In genomic region chr2:170513756-170514155, GRCm38 (mm10) we compare ENCODE assay signal across 33 mouse cellular contexts. TPM values are rescaled to one million over a fixed set of nuclear protein-coding genes. Genes with fewer than 3 reads are reported as not detected.
DNase-seq lines count a peak whose midpoint lies in the region; ATAC-seq and TF ChIP-seq lines count a peak whose summit lies in the region.
"Had no signal": no experiment of that assay in that cellular context is flagged by ENCODE, and none has a peak within 500 bp of the region (broad histone marks: within the 10 kb centered on the region; RNA-seq: fewer than 3 reads in every experiment).

No protein-coding gene starts in this region.

- peaks cover 5% of the 10 kb centered on the region; the same call in 1 of the 2 replicates for H3K36me3 ChIP-seq in liver, adult 2 months (ENCODE audit: control insufficient read depth, insufficient read depth, low read length)
- peaks cover 13% of the 10 kb centered on the region for H3K36me3 ChIP-seq in liver, embryonic 11.5 days (ENCODE audit: control insufficient read depth, insufficient read depth, low read length)
- peaks cover 18% of the 10 kb centered on the region for H3K36me3 ChIP-seq in liver, postnatal 0 days (replicated peaks; ENCODE audit: insufficient read depth, low read length)
- H3K36me3 ChIP-seq in embryonic facial prominence, embryonic 10.5 days (replicated peaks) = peaks cover 47% of the 10 kb centered on the region

- H3K9ac ChIP-seq in liver, adult 2 months (ENCODE audit: low read depth, low read length) = no peak overlapping the region
- no peak overlapping the region for H3K9ac ChIP-seq in liver, embryonic 11.5 days (ENCODE audit: low read depth, low read length)
- H3K9ac ChIP-seq in liver, postnatal 0 days (replicated peaks) = no peak overlapping the region
- H3K9ac ChIP-seq: forebrain, postnatal 0 days had no signal

- 49% methylated on average over 12 of the region's 12 CpGs for WGBS in liver, adult 2 months
- WGBS in liver, embryonic 11.5 days = 84% methylated on average over 12 of the region's 12 CpGs
- WGBS in liver, postnatal 0 days (ENCODE audit: insufficient replicate concordance) = 67% methylated on average over 12 of the region's 12 CpGs
- 93% methylated on average over 12 of the region's 12 CpGs for WGBS in embryonic facial prominence, embryonic 10.5 days

- DNase-seq in liver, adult 2 months (ENCODE audit: extremely low read depth, low read depth, low spot score) = peak; percentile 22
- no peak for DNase-seq in liver, embryonic 11.5 days (ENCODE audit: low spot score)
- DNase-seq in R1 (ENCODE audit: low read depth, low spot score) = peak; percentile 49
- DNase-seq in liver, postnatal 0 days = peak; percentile 71
- no peak for DNase-seq in embryonic facial prominence, embryonic 10.5 days (ENCODE audit: low spot score)
- DNase-seq in urinary bladder, postnatal 4 days (ENCODE audit: low spot score in 2 of 2) = no peak
- DNase-seq: adrenal gland, adult 2 months; adrenal gland, postnatal 14 days; cerebellum, adult 11 months; cerebellum, adult 8-10 months; cerebellum, postnatal 10 days; cerebellum, postnatal 36 days; embryo, embryonic 11 days; forebrain, postnatal 0 days; gastrocnemius, adult 2 months; gastrocnemius, postnatal 14 days; heart, adult 11 months had no signal

- peaks cover 10% of the 10 kb centered on the region; the same call in 1 of the 2 replicates for H3K79me2 ChIP-seq in liver, adult 2 months (ENCODE audit: control insufficient read depth, insufficient read depth, low read length)

- TF ChIP-seq EP300 in liver, postnatal 0 days (IDR thresholded peaks at IDR 0.05; ENCODE audit: low read depth) = no peak

- H3K27me3 ChIP-seq in liver, adult 2 months (ENCODE audit: control insufficient read depth, insufficient read depth, low read length) = no peaks in the 10 kb centered on the region
- H3K27me3 ChIP-seq in liver, embryonic 11.5 days (replicated peaks; ENCODE audit: control insufficient read depth, insufficient read depth, low read length) = no peaks in the 10 kb centered on the region
- H3K27me3 ChIP-seq in liver, postnatal 0 days (ENCODE audit: insufficient read depth, low read length) = no peaks in the 10 kb centered on the region
- H3K27me3 ChIP-seq in embryonic facial prominence, embryonic 10.5 days (replicated peaks; ENCODE audit: low read depth, poor library complexity, severe bottlenecking) = no peaks in the 10 kb centered on the region; the same call in 1 of the 2 replicates
- H3K27me3 ChIP-seq: hindbrain, embryonic 13.5 days had no signal

- ATAC-seq in liver, embryonic 11.5 days (replicated peaks; ENCODE audit: low FRiP score) = no peak
- peak; percentile 53 for ATAC-seq in liver, postnatal 0 days
- ATAC-seq: CD4-positive, CD25-positive, alpha-beta regulatory T cell, adult 4 months; forebrain, embryonic 14.5 days; forebrain, postnatal 0 days; hindbrain, embryonic 16.5 days had no signal

- H3K4me3 ChIP-seq in liver, adult 2 months (ENCODE audit: insufficient read depth, low read depth, low read length) = no peak overlapping the region
- no peak overlapping the region for H3K4me3 ChIP-seq in liver, embryonic 11.5 days (ENCODE audit: low read depth, low read length)
- no peak overlapping the region for H3K4me3 ChIP-seq in liver, postnatal 0 days (ENCODE audit: low read depth, low read length)
- no peak overlapping the region for H3K4me3 ChIP-seq in embryonic facial prominence, embryonic 10.5 days
- H3K4me3 ChIP-seq: forebrain, embryonic 10.5 days; gastrocnemius, adult 2 months; hindbrain, embryonic 13.5 days had no signal

- H3K27ac ChIP-seq in liver, adult 2 months (replicated peaks; ENCODE audit: insufficient read depth, low read depth, low read length) = no peak overlapping the region
- H3K27ac ChIP-seq in liver, embryonic 11.5 days (ENCODE audit: low read depth, low read length) = no peak overlapping the region
- H3K27ac ChIP-seq in liver, postnatal 0 days (ENCODE audit: low read depth) = no peak overlapping the region
- H3K27ac ChIP-seq in embryonic facial prominence, embryonic 10.5 days (replicated peaks) = no peak overlapping the region
- H3K27ac ChIP-seq: forebrain, embryonic 10.5 days; gastrocnemius, adult 2 months; hindbrain, embryonic 13.5 days had no signal

- no peaks in the 10 kb centered on the region for H3K9me3 ChIP-seq in liver, embryonic 11.5 days (ENCODE audit: control insufficient read depth, low read length)
- no peaks in the 10 kb centered on the region for H3K9me3 ChIP-seq in liver, postnatal 0 days (ENCODE audit: low read length)
- H3K9me3 ChIP-seq in embryonic facial prominence, embryonic 10.5 days = no peaks in the 10 kb centered on the region
- H3K9me3 ChIP-seq: forebrain, embryonic 10.5 days; hindbrain, embryonic 13.5 days had no signal

- no peak overlapping the region for H3K4me2 ChIP-seq in liver, embryonic 11.5 days
- H3K4me2 ChIP-seq in liver, postnatal 0 days (ENCODE audit: low read depth, low read length) = no peak overlapping the region
- H3K4me2 ChIP-seq: heart, embryonic 11.5 days had no signal

- no peak for TF ChIP-seq POLR2A in liver, adult 2 months (IDR thresholded peaks at IDR 0.05; ENCODE audit: extremely low read depth, insufficient read depth, low read length)

- H3K4me1 ChIP-seq in liver, adult 2 months (ENCODE audit: control insufficient read depth, insufficient read depth, low read length) = peaks cover 4% of the 10 kb centered on the region; the same call in 1 of the 2 replicates
- peaks cover 16% of the 10 kb centered on the region for H3K4me1 ChIP-seq in liver, embryonic 11.5 days (replicated peaks; ENCODE audit: control insufficient read depth, insufficient read depth, low read length)
- H3K4me1 ChIP-seq in liver, postnatal 0 days (ENCODE audit: insufficient read depth) = peaks cover 17% of the 10 kb centered on the region
- peaks cover 26% of the 10 kb centered on the region for H3K4me1 ChIP-seq in embryonic facial prominence, embryonic 10.5 days

- TF ChIP-seq CTCF in liver, adult 2 months (IDR thresholded peaks at IDR 0.05; ENCODE audit: low read depth, low read length) = no peak
- no peak for TF ChIP-seq CTCF in liver, postnatal 0 days (IDR thresholded peaks at IDR 0.05; ENCODE audit: low read depth)

RNA-seq across cellular contexts. Expression of gene Cyp24a1, which starts 16.8 kb away (rescaled TPM):
- not detected in 2 replicates for total RNA-seq in liver, adult 2 months (2014; rRNA removed)
- polyA plus RNA-seq in liver, adult 2 months (2012; rRNA removed) = not detected in 2 replicates
- polyA plus RNA-seq in liver, embryonic 11.5 days (2014; fragmentation: Nextera tagmentation; extraction: Ambion mirVana) = not detected in 2 replicates
- not detected in 2 replicates for polyA plus RNA-seq in liver, postnatal 0 days (2015; fragmentation: Nextera tagmentation; extraction: Ambion mirVana)
- polyA plus RNA-seq in embryonic facial prominence, embryonic 10.5 days (2016; fragmentation: Nextera tagmentation; extraction: Ambion mirVana) = not detected in 2 replicates
- total RNA-seq: adrenal gland, adult 2 months; adrenal gland, postnatal 14 days; ES-E14; forebrain, postnatal 0 days; gastrocnemius, adult 2 months; gastrocnemius, postnatal 14 days; gastrocnemius, postnatal 4 days; heart, adult 8-10 months; heart, postnatal 25 days; hematopoietic stem cell, adult 5-6 weeks had no signal
- polyA plus RNA-seq: C2C12; CD4-positive, CD25-positive, alpha-beta regulatory T cell, adult 4 months; embryonic facial prominence, embryonic 11.5 days; embryonic facial prominence, embryonic 14.5 days; forebrain, embryonic 14.5 days; forebrain, postnatal 0 days; heart, embryonic 11.5 days; heart, embryonic 14.5 days; heart, postnatal 0 days; hindbrain, embryonic 13.5 days had no signal

RNA-seq across cellular contexts. Expression of gene Pfdn4, which starts 17.5 kb away (rescaled TPM):
- 5.4 and 10.6 TPM in 2 replicates for total RNA-seq in liver, adult 2 months (2014; rRNA removed)
- polyA plus RNA-seq in liver, adult 2 months (2012; rRNA removed) = 1.4 and 1.8 TPM in 2 replicates
- 85.7 and 101 TPM in 2 replicates for polyA plus RNA-seq in liver, embryonic 11.5 days (2014; fragmentation: Nextera tagmentation; extraction: Ambion mirVana)
- 29.8 and 33.9 TPM in 2 replicates for polyA plus RNA-seq in liver, postnatal 0 days (2015; fragmentation: Nextera tagmentation; extraction: Ambion mirVana)
- 91.9 and 96.9 TPM in 2 replicates for polyA plus RNA-seq in embryonic facial prominence, embryonic 10.5 days (2016; fragmentation: Nextera tagmentation; extraction: Ambion mirVana)

Comparison
In these comparisons a context has a peak if more than half of its experiments do, and no peak if none do; other contexts are left out.
1. DNase-seq: peak in liver, adult 2 months (single experiment), R1 (single experiment) and liver, postnatal 0 days (single experiment); none in liver, embryonic 11.5 days (single experiment), embryonic facial prominence, embryonic 10.5 days (single experiment) and urinary bladder, postnatal 4 days (0 of 2).
2. RNA of gene Pfdn4, which starts 17.5 kb away (polyA plus RNA-seq): 85.7 to 101 TPM in liver, embryonic 11.5 days, 91.9 to 96.9 TPM in embryonic facial prominence, embryonic 10.5 days and 29.8 to 33.9 TPM in liver, postnatal 0 days; 1.4 to 1.8 TPM in liver, adult 2 months; every median in the first group is over 10 times any median in the second.